Mouse (Mus musculus): ENCODE measurements at regions not wholly inside any gene's neighbourhood (a gene's known extent, or its start where the extent isn't known, plus 50 kb on each side); places are given as distances from the start of the nearest gene placed in this dataset.
A peak's percentile ranks its signal among the peaks of the same experiment; 100 is the strongest.

DNA sequence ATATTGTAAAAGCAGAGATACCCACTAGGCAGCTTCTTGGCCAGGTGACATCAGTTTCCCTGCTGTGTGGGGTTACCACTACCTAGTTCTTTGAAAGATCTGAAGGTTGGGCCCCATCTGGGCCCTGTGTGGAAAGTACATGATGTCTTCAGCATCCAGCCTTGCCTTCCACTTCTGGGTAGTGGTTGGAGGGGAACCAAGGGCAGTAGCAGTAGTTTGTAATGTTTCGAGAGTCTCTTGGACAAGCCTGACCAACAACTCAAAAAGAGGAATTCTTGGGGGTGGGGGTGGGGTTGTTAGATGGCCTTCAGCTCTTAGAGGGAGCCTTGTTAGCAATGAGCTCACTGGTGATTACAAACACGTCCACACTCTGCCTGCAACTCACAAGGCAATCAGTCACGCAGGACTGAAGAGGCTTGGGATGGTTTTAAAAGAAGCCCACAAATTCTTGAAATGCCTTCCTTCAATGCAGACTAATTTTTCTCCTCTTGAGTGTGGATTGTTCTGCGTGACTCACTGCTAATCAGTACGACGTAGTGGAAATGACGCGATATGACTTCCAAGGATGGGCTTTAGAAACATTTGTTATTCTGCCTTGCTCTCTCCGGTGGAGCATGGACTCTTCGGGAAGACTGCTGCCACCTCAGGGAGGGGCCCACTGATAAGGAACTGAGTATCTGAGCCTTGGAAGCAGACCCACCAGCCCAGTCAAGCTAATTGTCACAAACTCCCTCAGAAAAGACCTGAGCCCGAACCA, 76.9 kb upstream of the Dgkg start:
- H3K4me3 ChIP-seq (ENCODE audit: low read depth, low read length) = no peak overlapping the region
- H3K27ac ChIP-seq (ENCODE audit: low read depth) = no peak overlapping the region
- no peaks in the 10 kb centered on the region for H3K9me3 ChIP-seq (replicated peaks; ENCODE audit: control insufficient read depth, low read length)
- no peak for TF ChIP-seq CTCF (IDR thresholded peaks at IDR 0.05; ENCODE audit: low read depth)
- TF ChIP-seq EP300 (IDR thresholded peaks at IDR 0.05; ENCODE audit: low read depth) = no peak
- ATAC-seq (ENCODE audit: insufficient read depth, low read depth) (peak; percentile 39; the same call in 1 of the 2 replicates), DNase-seq (ENCODE audit: low spot score) (peak; percentile 34)
- no peak overlapping the region for H3K9ac ChIP-seq (replicated peaks; ENCODE audit: low read depth, low read length)
- no peaks in the 10 kb centered on the region for H3K27me3 ChIP-seq (ENCODE audit: control insufficient read depth, insufficient read depth, low read length)
- H3K4me2 ChIP-seq (ENCODE audit: low read depth, low read length) = no peak overlapping the region
- H3K4me1 ChIP-seq (ENCODE audit: control insufficient read depth, insufficient read depth) = 0 out of 2 replicates have a peak, but pooled peaks cover 9% of the 10 kb centered on the region
- WGBS = 11% methylated on average over 11 of the region's 11 CpGs
- H3K36me3 ChIP-seq (replicated peaks; ENCODE audit: control insufficient read depth, insufficient read depth, low read length) = no peaks in the 10 kb centered on the region

DNA sequence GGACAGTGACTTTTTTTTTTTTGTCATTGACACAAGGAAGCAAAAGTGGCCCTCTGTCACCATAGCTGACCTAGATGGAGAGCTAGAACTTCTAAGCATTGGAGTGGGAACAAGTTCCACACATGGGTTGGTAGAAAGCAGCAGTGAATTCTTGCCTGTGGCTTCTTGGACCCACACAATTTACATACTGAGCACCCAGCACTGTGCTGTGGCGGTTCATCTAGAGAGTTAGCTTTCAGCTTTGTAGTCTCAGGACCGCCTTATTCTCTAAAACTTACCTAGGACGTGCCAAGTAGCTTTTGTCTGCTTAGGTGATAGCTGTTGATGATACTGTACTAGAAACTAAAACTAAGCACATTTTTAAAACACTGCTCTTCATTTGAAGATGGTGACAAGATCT, 72.1 kb upstream of the Dgkg start:
- no peak overlapping the region for H3K9ac ChIP-seq (replicated peaks; ENCODE audit: low read depth, low read length)
- H3K4me3 ChIP-seq (ENCODE audit: low read depth, low read length) = no peak overlapping the region
- TF ChIP-seq EP300 (IDR thresholded peaks at IDR 0.05; ENCODE audit: low read depth) = no peak
- TF ChIP-seq CTCF (IDR thresholded peaks at IDR 0.05; ENCODE audit: low read depth) = no peak
- no peaks in the 10 kb centered on the region for H3K9me3 ChIP-seq (replicated peaks; ENCODE audit: control insufficient read depth, low read length)
- DNase-seq (ENCODE audit: low spot score) (no peak), ATAC-seq (ENCODE audit: insufficient read depth, low read depth) (no peak)
- no peak overlapping the region for H3K4me2 ChIP-seq (ENCODE audit: low read depth, low read length)
- no peak overlapping the region for H3K27ac ChIP-seq (ENCODE audit: low read depth)
- H3K27me3 ChIP-seq (ENCODE audit: control insufficient read depth, insufficient read depth, low read length) = no peaks in the 10 kb centered on the region
- WGBS = 68% methylated on average over 3 of the region's 3 CpGs
- no peaks in the 10 kb centered on the region for H3K36me3 ChIP-seq (replicated peaks; ENCODE audit: control insufficient read depth, insufficient read depth, low read length)
- 0 out of 2 replicates have a peak, but pooled peaks cover 6% of the 10 kb centered on the region for H3K4me1 ChIP-seq (ENCODE audit: control insufficient read depth, insufficient read depth)

DNA sequence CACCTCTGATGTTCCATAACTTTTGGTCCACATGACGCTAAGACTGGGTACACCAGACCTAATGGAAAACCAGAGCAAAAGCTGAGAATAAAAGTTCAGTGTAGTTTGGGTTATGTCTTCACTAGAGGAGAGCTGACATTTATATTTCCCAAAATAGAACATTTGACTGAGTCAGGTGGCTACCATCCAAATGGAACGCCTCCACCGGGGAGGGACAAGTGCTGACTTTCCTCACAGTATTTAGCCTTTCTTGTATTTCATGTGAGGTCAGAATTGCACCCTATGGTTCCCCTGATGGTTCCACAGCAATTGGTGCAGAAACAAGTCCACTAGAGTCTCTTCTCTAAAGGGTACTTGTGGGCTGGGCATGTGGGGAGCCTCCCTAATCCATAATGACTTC, 68.2 kb upstream of the Dgkg start:
- no peak overlapping the region for H3K4me2 ChIP-seq (ENCODE audit: low read depth, low read length)
- H3K27ac ChIP-seq (ENCODE audit: low read depth) = no peak overlapping the region
- no peaks in the 10 kb centered on the region for H3K4me1 ChIP-seq (ENCODE audit: control insufficient read depth, insufficient read depth)
- H3K27me3 ChIP-seq (ENCODE audit: control insufficient read depth, insufficient read depth, low read length) = no peaks in the 10 kb centered on the region
- H3K36me3 ChIP-seq (replicated peaks; ENCODE audit: control insufficient read depth, insufficient read depth, low read length) = no peaks in the 10 kb centered on the region
- ATAC-seq (ENCODE audit: insufficient read depth, low read depth) (no peak), DNase-seq (ENCODE audit: low spot score) (no peak)
- 50% methylated on average over 3 of the region's 3 CpGs for WGBS
- H3K4me3 ChIP-seq (ENCODE audit: low read depth, low read length) = no peak overlapping the region
- H3K9ac ChIP-seq (replicated peaks; ENCODE audit: low read depth, low read length) = no peak overlapping the region
- H3K9me3 ChIP-seq (replicated peaks; ENCODE audit: control insufficient read depth, low read length) = no peaks in the 10 kb centered on the region
- TF ChIP-seq CTCF (IDR thresholded peaks at IDR 0.05; ENCODE audit: low read depth) = no peak
- TF ChIP-seq EP300 (IDR thresholded peaks at IDR 0.05; ENCODE audit: low read depth) = no peak

DNA sequence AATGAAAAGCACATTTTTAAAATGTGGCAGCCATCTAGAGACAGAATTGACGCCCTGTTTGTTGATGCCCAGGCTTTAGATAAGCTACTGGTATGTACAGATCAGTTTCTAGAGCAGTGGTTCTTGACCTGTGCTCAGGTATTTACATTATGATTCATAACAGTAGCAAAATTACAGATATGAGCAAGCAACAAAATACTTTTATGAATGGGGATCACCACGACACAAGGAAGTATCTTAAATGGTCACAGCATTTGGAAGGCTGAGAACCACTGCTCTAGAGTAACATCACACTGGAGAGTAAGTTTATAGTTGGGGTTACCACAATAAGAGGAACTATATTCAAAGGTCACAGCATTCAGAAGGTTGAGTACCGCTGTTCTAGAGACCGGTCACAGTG, 66.3 kb upstream of the Dgkg start:
- no peak overlapping the region for H3K9ac ChIP-seq (replicated peaks; ENCODE audit: low read depth, low read length)
- H3K27me3 ChIP-seq (ENCODE audit: control insufficient read depth, insufficient read depth, low read length) = no peaks in the 10 kb centered on the region
- H3K4me3 ChIP-seq (ENCODE audit: low read depth, low read length) = no peak overlapping the region
- H3K36me3 ChIP-seq (replicated peaks; ENCODE audit: control insufficient read depth, insufficient read depth, low read length) = no peaks in the 10 kb centered on the region
- no peak for ATAC-seq (ENCODE audit: insufficient read depth, low read depth)
- H3K27ac ChIP-seq (ENCODE audit: low read depth) = no peak overlapping the region
- 81% methylated on average over 4 of the region's 4 CpGs for WGBS
- H3K4me2 ChIP-seq (ENCODE audit: low read depth, low read length) = no peak overlapping the region
- H3K9me3 ChIP-seq (replicated peaks; ENCODE audit: control insufficient read depth, low read length) = no peaks in the 10 kb centered on the region
- no peak for DNase-seq (ENCODE audit: low spot score)
- no peaks in the 10 kb centered on the region for H3K4me1 ChIP-seq (ENCODE audit: control insufficient read depth, insufficient read depth)
- TF ChIP-seq CTCF (IDR thresholded peaks at IDR 0.05; ENCODE audit: low read depth) (no peak), EP300 (IDR thresholded peaks at IDR 0.05; ENCODE audit: low read depth) (no peak)

DNA sequence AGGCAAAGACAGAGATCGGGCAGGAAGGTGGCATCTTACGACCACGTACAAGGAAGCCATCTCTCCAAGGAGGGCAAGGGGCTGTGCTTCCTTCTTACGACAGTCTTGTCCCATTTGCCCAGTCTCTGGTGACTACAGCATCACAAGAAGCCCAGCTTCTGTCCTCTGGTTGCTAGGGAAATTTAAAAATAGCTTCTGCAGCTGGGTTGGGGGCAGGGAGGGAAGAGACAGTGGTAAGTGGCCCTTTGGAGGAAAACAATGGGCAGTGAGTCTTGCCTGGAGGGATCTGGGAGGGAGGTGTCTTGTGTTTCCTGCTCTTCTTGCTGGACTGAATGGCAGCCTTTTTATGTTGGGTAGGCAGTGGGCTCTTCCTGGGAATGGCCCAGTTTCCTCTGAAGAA, 62.8 kb upstream of the Dgkg start:
- no peaks in the 10 kb centered on the region for H3K4me1 ChIP-seq (ENCODE audit: control insufficient read depth, insufficient read depth)
- ATAC-seq (ENCODE audit: insufficient read depth, low read depth) (no peak), DNase-seq (ENCODE audit: low spot score) (peak; percentile 6)
- H3K4me3 ChIP-seq (ENCODE audit: low read depth, low read length) = no peak overlapping the region
- H3K9ac ChIP-seq (replicated peaks; ENCODE audit: low read depth, low read length) = no peak overlapping the region
- 53% methylated on average over 4 of the region's 4 CpGs for WGBS
- TF ChIP-seq CTCF (IDR thresholded peaks at IDR 0.05; ENCODE audit: low read depth) = no peak
- TF ChIP-seq EP300 (IDR thresholded peaks at IDR 0.05; ENCODE audit: low read depth) = no peak
- no peaks in the 10 kb centered on the region for H3K9me3 ChIP-seq (replicated peaks; ENCODE audit: control insufficient read depth, low read length)
- no peak overlapping the region for H3K27ac ChIP-seq (ENCODE audit: low read depth)
- H3K36me3 ChIP-seq (replicated peaks; ENCODE audit: control insufficient read depth, insufficient read depth, low read length) = no peaks in the 10 kb centered on the region
- H3K4me2 ChIP-seq (ENCODE audit: low read depth, low read length) = no peak overlapping the region
- no peaks in the 10 kb centered on the region for H3K27me3 ChIP-seq (ENCODE audit: control insufficient read depth, insufficient read depth, low read length)

DNA sequence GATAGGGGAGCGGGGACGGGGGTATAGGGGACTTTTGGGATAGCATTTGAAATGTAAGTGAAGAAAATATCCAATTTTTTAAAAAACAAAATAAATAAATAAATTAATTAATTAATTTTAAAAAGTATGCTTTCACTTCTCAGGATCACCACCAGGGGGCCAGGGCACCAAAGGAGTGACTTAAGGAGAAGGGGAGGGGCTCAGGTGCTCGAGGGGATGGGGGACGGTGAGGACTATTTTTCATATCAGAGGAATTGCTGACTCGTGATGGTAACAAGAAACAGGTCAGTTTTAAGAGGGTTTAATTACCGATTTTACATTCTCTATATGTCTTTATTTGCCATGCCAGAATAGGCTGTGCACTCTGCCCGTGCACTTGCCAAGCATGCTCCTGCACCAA, 62.3 kb upstream of the Dgkg start:
- H3K27me3 ChIP-seq (ENCODE audit: control insufficient read depth, insufficient read depth, low read length) = no peaks in the 10 kb centered on the region
- no peak overlapping the region for H3K9ac ChIP-seq (replicated peaks; ENCODE audit: low read depth, low read length)
- no peaks in the 10 kb centered on the region for H3K9me3 ChIP-seq (replicated peaks; ENCODE audit: control insufficient read depth, low read length)
- TF ChIP-seq EP300 (IDR thresholded peaks at IDR 0.05; ENCODE audit: low read depth) (no peak), CTCF (IDR thresholded peaks at IDR 0.05; ENCODE audit: low read depth) (peak; percentile 48)
- DNase-seq (ENCODE audit: low spot score) = peak; percentile 34
- no peaks in the 10 kb centered on the region for H3K36me3 ChIP-seq (replicated peaks; ENCODE audit: control insufficient read depth, insufficient read depth, low read length)
- no peaks in the 10 kb centered on the region for H3K4me1 ChIP-seq (ENCODE audit: control insufficient read depth, insufficient read depth)
- no peak overlapping the region for H3K27ac ChIP-seq (ENCODE audit: low read depth)
- H3K4me2 ChIP-seq (ENCODE audit: low read depth, low read length) = no peak overlapping the region
- no peak for ATAC-seq (ENCODE audit: insufficient read depth, low read depth)
- H3K4me3 ChIP-seq (ENCODE audit: low read depth, low read length) = no peak overlapping the region
- WGBS = 46% methylated on average over 7 of the region's 7 CpGs
